Mouse (Mus musculus) heart, embryonic 12.5 days (tissue): ENCODE measurements at regions not wholly inside any gene's neighbourhood (a gene's known extent, or its start where the extent isn't known, plus 50 kb on each side); places are given as distances from the start of the nearest gene placed in this dataset.

Experiments used
- ATAC-seq: fragments of 200-750 bp; cut with Nextera tagmentation; 2 replicates; pipeline ENCODE4 v1.8.0; 2017; ENCODE audit warnings: moderate TSS enrichment, moderate library complexity; ENCODE audit not compliant: insufficient number of reproducible peaks, low FRiP score
- H3K27ac ChIP-seq: fragments of 300-500 bp; sonication (generic); 2 replicates; pipeline ENCODE4 v1.5.1; 2016; ENCODE audit warnings: mild to moderate bottlenecking, moderate library complexity; ENCODE audit not compliant: poor library complexity, severe bottlenecking
- H3K27me3 ChIP-seq: fragments of 300-500 bp; sonication (generic); replicated peaks from 2 replicates; pipeline ENCODE4 v1.6.1; 2016; ENCODE audit warnings: mild to moderate bottlenecking, moderate library complexity
- H3K36me3 ChIP-seq: fragments of 300-500 bp; sonication (generic); 2 replicates; pipeline ENCODE4 v1.6.1; 2016; ENCODE audit warnings: mild to moderate bottlenecking, moderate library complexity
- H3K4me1 ChIP-seq: fragments of 300-500 bp; sonication (generic); replicated peaks from 2 replicates; pipeline ENCODE4 v1.6.1; 2016; ENCODE audit warnings: mild to moderate bottlenecking
- H3K4me2 ChIP-seq: fragments of 300-500 bp; sonication (generic); 2 replicates; pipeline ENCODE4 v1.6.1; 2016; ENCODE audit warnings: mild to moderate bottlenecking, moderate library complexity
- H3K4me3 ChIP-seq: fragments of 300-500 bp; sonication (generic); 2 replicates; pipeline ENCODE4 v1.5.1; 2016; ENCODE audit warnings: mild to moderate bottlenecking
- H3K9ac ChIP-seq: fragments of 300-500 bp; sonication (generic); 2 replicates; pipeline ENCODE4 v1.6.1; 2016; ENCODE audit warnings: mild to moderate bottlenecking, moderate library complexity
- H3K9me3 ChIP-seq: fragments of 300-500 bp; sonication (generic); replicated peaks from 2 replicates; pipeline ENCODE4 v1.6.1; 2016; ENCODE audit warnings: mild to moderate bottlenecking, moderate library complexity
- WGBS: fragments of 180-500 bp; shearing (Covaris S2); methylation state at CpG from one replicate; pipeline ENCODE4 v1.1.7; 2016; 5-methylcytosine and 5-hydroxymethylcytosine counted together

DNA sequence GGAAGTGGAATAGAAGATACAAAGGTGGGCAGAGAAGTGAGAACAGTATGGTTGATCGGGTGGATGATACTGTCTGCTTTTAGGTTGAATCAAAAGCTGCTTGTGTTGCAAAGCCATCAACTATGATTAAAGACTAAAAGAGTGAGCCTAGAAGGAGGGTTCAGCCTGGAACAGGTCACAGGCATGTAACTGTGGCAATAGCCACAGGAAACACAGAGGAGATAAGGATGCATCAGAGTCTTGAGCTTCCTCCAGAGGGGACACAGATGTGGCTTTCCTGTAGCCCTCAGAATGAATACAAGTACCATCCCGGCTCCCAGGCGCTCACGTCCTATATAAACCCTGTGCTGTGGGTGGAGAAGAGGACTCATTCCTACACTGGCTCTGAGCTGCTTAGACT is 180.9 kb downstream of the Fam49a start:
- Histone ChIP-seq H3K27ac (no peak overlapping the region), H3K4me2 (no peak overlapping the region), H3K9ac (no peak overlapping the region), H3K4me1 (peaks cover 13% of the 10 kb centered on the region), H3K27me3 (no peaks in the 10 kb centered on the region), H3K9me3 (no peaks in the 10 kb centered on the region; the same call in 1 of the 2 replicates), H3K36me3 (no peaks in the 10 kb centered on the region), H3K4me3 (no peak overlapping the region)
- WGBS, result 72% methylated on average over 4 of the region's 4 CpGs
- no peak for ATAC-seq

DNA sequence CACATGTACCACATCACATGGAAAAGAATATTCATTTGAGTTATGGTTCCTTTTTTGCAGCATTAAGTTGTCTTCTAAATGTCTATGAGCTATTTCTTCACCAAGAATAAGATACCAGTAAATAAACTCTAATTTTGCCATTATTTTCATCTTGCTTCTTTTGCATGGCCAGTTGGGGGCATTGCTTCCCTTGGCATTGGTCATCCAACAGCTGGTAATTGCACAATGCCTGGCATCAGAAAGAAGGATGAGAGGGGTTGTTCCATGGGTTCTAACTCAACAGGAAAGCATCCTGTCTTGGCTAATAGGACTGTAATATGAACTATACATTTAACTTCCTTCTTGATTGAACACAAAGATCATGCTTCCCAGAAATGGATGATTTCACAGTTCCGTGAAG is 174.4 kb downstream of the Fam49a start:
- H3K4me1 ChIP-seq, result 0 out of 2 replicates have a peak, but pooled peaks cover 4% of the 10 kb centered on the region
- no peak for ATAC-seq
- H3K36me3 ChIP-seq, result no peaks in the 10 kb centered on the region
- 87% methylated on average over 1 of the region's 1 CpGs for WGBS
- H3K9ac ChIP-seq, result no peak overlapping the region
- no peaks in the 10 kb centered on the region for H3K27me3 ChIP-seq
- no peaks in the 10 kb centered on the region; the same call in 1 of the 2 replicates for H3K9me3 ChIP-seq
- no peak overlapping the region for H3K27ac ChIP-seq
- no peak overlapping the region for H3K4me2 ChIP-seq
- no peak overlapping the region for H3K4me3 ChIP-seq

DNA sequence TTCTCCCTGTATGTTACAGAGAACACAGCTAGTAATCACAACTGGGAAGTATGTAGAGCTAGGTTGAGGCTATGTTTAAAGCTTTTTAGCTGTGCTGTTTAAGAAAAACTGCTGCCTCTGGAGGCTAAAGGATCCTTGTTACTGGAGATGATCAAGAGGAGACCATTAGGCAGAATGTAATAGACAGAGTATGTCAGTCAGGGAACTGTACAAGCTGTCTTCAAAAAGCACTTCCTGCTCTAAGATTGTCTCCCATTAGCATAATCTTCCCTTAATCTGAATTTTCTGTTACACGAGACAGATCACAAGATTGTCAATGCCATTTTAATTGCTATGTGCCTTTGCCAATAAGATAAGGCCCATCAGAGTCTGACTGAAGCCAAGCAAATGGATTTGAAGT is 170.7 kb downstream of the Fam49a start:
- no peak for ATAC-seq
- H3K9ac ChIP-seq, result no peak overlapping the region
- H3K36me3 ChIP-seq, result no peaks in the 10 kb centered on the region
- no peak overlapping the region for H3K4me2 ChIP-seq
- WGBS, result 59% methylated on average over 1 of the region's 1 CpGs
- H3K4me1 ChIP-seq, result peaks cover 2% of the 10 kb centered on the region; the same call in 1 of the 2 replicates
- no peaks in the 10 kb centered on the region for H3K9me3 ChIP-seq
- H3K27me3 ChIP-seq, result no peaks in the 10 kb centered on the region
- H3K27ac ChIP-seq, result no peak overlapping the region
- H3K4me3 ChIP-seq, result no peak overlapping the region
